ENCODE assay signal across 8 mouse cellular contexts in genomic region chr4:43492101-43492820, GRCm38 (mm10). TPM values are rescaled to one million over a fixed set of nuclear protein-coding genes. Genes with fewer than 3 reads are reported as not detected.
DNase-seq lines count a peak whose midpoint lies in the region; ATAC-seq and TF ChIP-seq lines count a peak whose summit lies in the region.
"Had no signal": no experiment of that assay in that cellular context is flagged by ENCODE, and none has a peak within 500 bp of the region (broad histone marks: within the 10 kb centered on the region; RNA-seq: fewer than 3 reads in every experiment).

No protein-coding gene starts in this region.

- ATAC-seq in lung, embryonic 14.5 days (ENCODE audit: insufficient read depth): no peak
- no peak for ATAC-seq in embryonic facial prominence, embryonic 13.5 days (ENCODE audit: insufficient number of reproducible peaks, insufficient read depth, low FRiP score, low TSS enrichment, low read depth)
- no peak for ATAC-seq in intestine, postnatal 0 days

- no peak overlapping the region for H3K9ac ChIP-seq in lung, embryonic 14.5 days
- H3K9ac ChIP-seq in embryonic facial prominence, embryonic 13.5 days: no peak overlapping the region
- no peak overlapping the region for H3K9ac ChIP-seq in intestine, postnatal 0 days (ENCODE audit: low read depth, low read length)

- peak; percentile 26 for DNase-seq in lung, embryonic 14.5 days
- no peak for DNase-seq in lung, postnatal 10 days
- peak; percentile 40 for DNase-seq in retina, embryonic 14.5 days (ENCODE audit: low spot score)
- no peak for DNase-seq in ovary, postnatal 10 days (ENCODE audit: low spot score)
- no peak for DNase-seq in right cerebral cortex, adult 2 months (ENCODE audit: low spot score in 2 of 2)

- H3K4me3 ChIP-seq in lung, embryonic 14.5 days (ENCODE audit: low read depth, low read length): peak overlapping the region; percentile 75
- H3K4me3 ChIP-seq in embryonic facial prominence, embryonic 13.5 days: peak overlapping the region; percentile 70
- peak overlapping the region; percentile 70 for H3K4me3 ChIP-seq in intestine, postnatal 0 days (ENCODE audit: low read depth, low read length)

- H3K4me2 ChIP-seq in lung, embryonic 14.5 days: peak overlapping the region; percentile 69
- H3K4me2 ChIP-seq in embryonic facial prominence, embryonic 13.5 days: peak overlapping the region; percentile 60
- peak overlapping the region; percentile 82 for H3K4me2 ChIP-seq in intestine, postnatal 0 days (replicated peaks; ENCODE audit: low read depth)

- no peaks in the 10 kb centered on the region for H3K9me3 ChIP-seq in lung, embryonic 14.5 days (ENCODE audit: low read depth, low read length)
- no peaks in the 10 kb centered on the region for H3K9me3 ChIP-seq in embryonic facial prominence, embryonic 13.5 days
- no peaks in the 10 kb centered on the region for H3K9me3 ChIP-seq in intestine, postnatal 0 days (ENCODE audit: control insufficient read depth)

- H3K36me3 ChIP-seq in lung, embryonic 14.5 days (ENCODE audit: insufficient read depth): peaks cover 15% of the 10 kb centered on the region
- peaks cover 19% of the 10 kb centered on the region for H3K36me3 ChIP-seq in embryonic facial prominence, embryonic 13.5 days
- no peaks in the 10 kb centered on the region; the same call in 1 of the 2 replicates for H3K36me3 ChIP-seq in intestine, postnatal 0 days (ENCODE audit: control insufficient read depth, insufficient read depth)

- TF ChIP-seq CTCF in lung, embryonic 14.5 days (IDR thresholded peaks at IDR 0.05; ENCODE audit: low read depth): no peak
- no peak for TF ChIP-seq CTCF in intestine, postnatal 0 days (IDR thresholded peaks at IDR 0.05; ENCODE audit: low read depth)

- H3K27ac ChIP-seq in lung, embryonic 14.5 days (ENCODE audit: low read depth): peak overlapping the region; percentile 90; the same call in 1 of the 2 replicates
- H3K27ac ChIP-seq in embryonic facial prominence, embryonic 13.5 days: peak overlapping the region; percentile 93
- H3K27ac ChIP-seq in intestine, postnatal 0 days (ENCODE audit: low read depth, low read length): peak overlapping the region; percentile 72; the same call in 1 of the 2 replicates

- WGBS in lung, embryonic 14.5 days: 43% methylated on average over 12 of the region's 12 CpGs
- WGBS in embryonic facial prominence, embryonic 13.5 days: 47% methylated on average over 12 of the region's 12 CpGs
- WGBS in intestine, postnatal 0 days: 32% methylated on average over 12 of the region's 12 CpGs

- H3K27me3 ChIP-seq in lung, embryonic 14.5 days (ENCODE audit: insufficient read depth, low read length): no peaks in the 10 kb centered on the region
- no peaks in the 10 kb centered on the region for H3K27me3 ChIP-seq in embryonic facial prominence, embryonic 13.5 days
- H3K27me3 ChIP-seq in intestine, postnatal 0 days (replicated peaks; ENCODE audit: control insufficient read depth, insufficient read depth, low read length): no peaks in the 10 kb centered on the region

- H3K4me1 ChIP-seq in lung, embryonic 14.5 days (ENCODE audit: insufficient read depth): no peaks in the 10 kb centered on the region
- H3K4me1 ChIP-seq in embryonic facial prominence, embryonic 13.5 days: peaks cover 19% of the 10 kb centered on the region
- peaks cover 3% of the 10 kb centered on the region; the same call in 1 of the 2 replicates for H3K4me1 ChIP-seq in intestine, postnatal 0 days (replicated peaks; ENCODE audit: control insufficient read depth, insufficient read depth, low read length)

RNA-seq across cellular contexts. Expression of gene Ccdc107, which starts 0.4 kb away (rescaled TPM):
- polyA plus RNA-seq in lung, embryonic 14.5 days (2014; fragmentation: Nextera tagmentation; extraction: Ambion mirVana): 61.4 and 70.8 TPM in 2 replicates
- 66.2 and 73.4 TPM in 2 replicates for polyA plus RNA-seq in embryonic facial prominence, embryonic 13.5 days (2015; fragmentation: Nextera tagmentation; extraction: Ambion mirVana)
- 79.8 and 83.1 TPM in 2 replicates for polyA plus RNA-seq in intestine, postnatal 0 days (2015; fragmentation: Nextera tagmentation; extraction: Ambion mirVana)

RNA-seq across cellular contexts. Expression of gene Arhgef39, which starts 7.2 kb away (rescaled TPM):
- 42.5 and 51.8 TPM in 2 replicates for polyA plus RNA-seq in lung, embryonic 14.5 days (2014; fragmentation: Nextera tagmentation; extraction: Ambion mirVana)
- 45.7 and 47.8 TPM in 2 replicates for polyA plus RNA-seq in embryonic facial prominence, embryonic 13.5 days (2015; fragmentation: Nextera tagmentation; extraction: Ambion mirVana)
- polyA plus RNA-seq in intestine, postnatal 0 days (2015; fragmentation: Nextera tagmentation; extraction: Ambion mirVana): 10.3 and 12.3 TPM in 2 replicates

RNA-seq across cellular contexts. Expression of gene Sit1, which starts 8.7 kb away (rescaled TPM):
- not detected in 2 replicates for polyA plus RNA-seq in lung, embryonic 14.5 days (2014; fragmentation: Nextera tagmentation; extraction: Ambion mirVana)
- polyA plus RNA-seq in embryonic facial prominence, embryonic 13.5 days (2015; fragmentation: Nextera tagmentation; extraction: Ambion mirVana): not detected in 2 replicates
- not detected in 2 replicates for polyA plus RNA-seq in intestine, postnatal 0 days (2015; fragmentation: Nextera tagmentation; extraction: Ambion mirVana)
- polyA plus RNA-seq: embryonic facial prominence, embryonic 11.5 days had no signal

RNA-seq across cellular contexts. Expression of gene Car9, which starts 14.5 kb away (rescaled TPM):
- 3.7 and 4.5 TPM in 2 replicates for polyA plus RNA-seq in lung, embryonic 14.5 days (2014; fragmentation: Nextera tagmentation; extraction: Ambion mirVana)
- 0.81 and 1.5 TPM in 2 replicates for polyA plus RNA-seq in embryonic facial prominence, embryonic 13.5 days (2015; fragmentation: Nextera tagmentation; extraction: Ambion mirVana)
- 4.8 and 5.4 TPM in 2 replicates for polyA plus RNA-seq in intestine, postnatal 0 days (2015; fragmentation: Nextera tagmentation; extraction: Ambion mirVana)

RNA-seq across cellular contexts. Expression of gene Tpm2, which starts 31.3 kb away (rescaled TPM):
- 185 and 194 TPM in 2 replicates for polyA plus RNA-seq in lung, embryonic 14.5 days (2014; fragmentation: Nextera tagmentation; extraction: Ambion mirVana)
- 130 and 141 TPM in 2 replicates for polyA plus RNA-seq in embryonic facial prominence, embryonic 13.5 days (2015; fragmentation: Nextera tagmentation; extraction: Ambion mirVana)
- 928 and 1,046 TPM in 2 replicates for polyA plus RNA-seq in intestine, postnatal 0 days (2015; fragmentation: Nextera tagmentation; extraction: Ambion mirVana)

Comparison
In these comparisons a context has a peak if more than half of its experiments do, and no peak if none do; other contexts are left out.
1. DNase-seq: peak in lung, embryonic 14.5 days (single experiment) and retina, embryonic 14.5 days (single experiment); none in lung, postnatal 10 days (single experiment), ovary, postnatal 10 days (single experiment) and right cerebral cortex, adult 2 months (0 of 2).
2. Peak in every context shown above with its lines, with median percentiles within 50 percentile points of each other: H3K27ac ChIP-seq, H3K4me2 ChIP-seq and H3K4me3 ChIP-seq.